Mouse (Mus musculus) neutrophil, adult 5-6 weeks (primary cell): ENCODE results near the gene Pepd. TPM values are rescaled to one million over a fixed set of nuclear protein-coding genes. Genes with fewer than 3 reads are reported as not detected.
"Not testable (repeated sequence)": the region's sequence is repeated elsewhere in the genome, so short reads cannot be mapped to it uniquely, and the experiment has no call there.

ENCODE experiments used
- ATAC-seq: fragments of 151-379, 151-347 bp; 2 replicates; pipeline ENCODE4 v1.8.0; 2017; ENCODE audit warnings: mild to moderate bottlenecking, moderate TSS enrichment; ENCODE audit not compliant: insufficient number of reproducible peaks, poor library complexity, low FRiP score, severe bottlenecking; ENCODE audit errors: extremely low read depth
- total RNA-seq: library from RNA; stranded (forward); fragments of 200-1000 nt; gene quantifications from 2 replicates; pipeline ENCODE4 v1.2.3, GENCODE M21; 2017

Pepd gene
- total RNA-seq, 1 experiment from 2014 or later = 20.4 TPM

DNA sequence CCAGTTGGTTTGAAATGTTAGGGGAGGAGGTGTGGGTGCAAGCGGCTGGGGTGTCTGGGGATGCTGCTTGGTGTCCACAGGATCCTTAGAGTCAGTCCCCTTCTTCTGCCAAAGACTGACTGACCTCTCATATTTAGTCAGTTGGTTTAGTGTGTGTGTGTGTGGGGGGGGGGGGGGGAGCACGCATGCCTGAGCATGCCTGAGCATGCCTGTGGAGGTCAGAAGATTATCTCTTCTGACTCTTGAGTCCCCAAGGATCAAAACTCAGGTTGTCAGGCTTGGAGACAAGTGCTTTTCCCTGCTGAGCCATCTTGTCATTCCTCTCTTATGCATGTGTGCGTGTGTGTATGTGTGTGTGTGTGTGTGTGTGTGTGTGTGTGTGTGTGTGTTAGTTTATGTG, 61.7 kb downstream of the Pepd start:
- no peak for ATAC-seq

DNA sequence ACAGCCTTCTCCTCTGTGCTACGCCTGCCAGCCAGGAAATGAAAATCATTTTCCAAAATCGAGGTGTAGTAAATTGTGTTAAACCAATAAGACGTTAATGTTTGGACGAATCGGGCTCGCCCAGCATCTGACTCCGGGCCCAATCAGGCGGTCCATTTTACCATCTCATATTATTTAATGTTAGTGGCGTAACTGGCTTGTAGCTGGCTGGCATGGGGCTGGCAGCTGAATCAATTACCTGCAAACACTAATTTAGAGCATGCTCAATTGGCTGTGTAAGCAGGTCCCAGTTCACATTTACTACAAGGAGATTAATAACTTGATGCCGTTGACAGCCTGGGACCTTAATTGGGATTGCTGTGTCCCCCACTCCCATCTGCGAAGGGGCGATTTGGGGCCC, 63.7 kb downstream of the Pepd start:
- no peak for ATAC-seq

DNA sequence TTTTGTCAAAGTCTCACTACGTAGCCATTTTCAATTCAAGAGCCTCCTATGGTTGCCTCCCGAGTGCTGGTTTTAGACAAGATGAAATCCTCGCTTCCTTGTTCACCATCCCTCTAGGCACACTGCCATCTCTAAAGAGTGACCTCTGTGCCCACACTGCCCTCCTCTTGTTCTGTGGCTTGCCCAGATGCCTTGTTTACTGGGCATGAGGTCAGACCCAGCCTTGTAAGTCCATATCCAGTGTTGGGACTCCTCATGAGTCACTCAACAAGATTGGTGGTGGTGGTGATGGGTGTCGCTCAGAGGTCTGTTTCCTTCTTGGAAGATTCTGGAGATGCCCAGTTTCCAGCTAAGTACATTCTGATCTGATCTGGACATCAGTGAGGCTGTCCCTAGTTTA, 65.2 kb downstream of the Pepd start:
- ATAC-seq = no peak

DNA sequence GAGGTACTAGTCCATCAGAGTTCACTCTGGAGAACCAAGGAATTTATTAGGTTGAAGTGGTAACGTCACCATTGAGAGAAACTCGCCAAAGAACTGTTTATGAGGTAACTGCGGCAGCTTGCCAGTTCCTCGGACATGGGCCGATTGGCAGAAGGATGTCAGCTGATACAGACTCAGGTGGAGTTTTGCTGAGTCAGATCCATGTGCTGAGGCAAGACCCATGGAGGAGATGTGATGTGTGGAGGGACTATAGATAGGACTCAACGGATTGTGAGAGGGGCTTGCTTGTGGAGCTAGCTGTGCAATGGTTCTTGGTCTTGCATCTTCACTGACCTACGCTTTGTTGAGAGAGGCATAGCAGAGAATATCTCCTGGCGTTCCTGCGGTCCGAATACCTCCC, 69.6 kb downstream of the Pepd start:
- no peak for ATAC-seq

DNA sequence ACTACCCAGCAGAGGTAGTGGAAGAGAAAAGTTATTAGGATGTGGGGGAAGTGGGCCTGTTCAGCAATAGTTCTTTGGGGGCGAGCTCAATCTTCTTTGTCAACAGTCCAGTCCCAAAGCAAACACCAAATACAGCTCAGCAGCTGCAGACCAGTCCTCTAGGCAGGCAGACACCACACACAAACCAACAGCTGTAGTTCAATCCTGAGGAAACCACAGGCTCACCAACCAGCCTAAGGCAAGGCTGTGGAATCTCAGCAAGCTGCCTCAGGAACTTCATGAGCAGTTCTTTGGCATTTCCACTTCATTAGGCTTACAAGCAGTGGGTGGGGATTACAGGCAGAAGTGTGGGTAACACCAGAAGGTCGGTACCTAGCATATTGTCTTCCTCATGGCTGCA, 70.2 kb downstream of the Pepd start:
- not testable (repeated sequence) for ATAC-seq

DNA sequence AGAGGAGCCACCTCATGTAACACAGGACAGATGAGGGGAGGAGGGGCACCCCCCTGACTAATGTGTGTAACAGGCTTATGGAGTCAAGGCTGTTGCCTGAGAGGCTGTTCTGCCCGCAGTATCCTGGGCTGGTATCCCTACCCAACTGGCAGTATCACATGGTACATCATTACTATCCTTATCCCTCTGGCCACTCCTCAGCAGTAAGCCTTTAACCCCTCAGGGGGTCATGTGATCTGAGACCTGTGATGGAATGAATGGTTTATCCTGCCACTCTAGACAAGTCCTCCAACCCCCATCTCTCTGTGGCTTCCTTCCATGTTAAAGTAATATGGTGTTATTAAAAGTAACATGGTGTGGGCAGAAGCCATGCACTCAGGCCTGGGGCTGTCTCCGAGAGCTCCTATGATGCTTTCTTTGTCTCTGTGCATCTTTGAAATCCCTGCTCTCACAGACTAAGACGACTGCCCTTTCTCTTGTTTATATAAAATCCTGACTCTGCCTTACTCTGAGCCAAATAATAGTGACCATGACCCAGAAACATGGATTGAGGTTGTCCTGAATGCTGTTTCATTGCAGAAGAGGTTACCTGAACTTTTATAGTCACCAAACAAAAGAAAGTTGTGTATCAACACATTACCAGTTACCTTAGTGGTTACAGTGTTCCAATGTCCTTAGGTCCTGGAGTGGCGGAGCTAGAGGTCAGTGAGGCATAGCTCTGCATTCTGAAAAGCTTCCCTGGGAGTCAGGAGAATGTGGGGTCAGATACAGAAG, 71.7 kb downstream of the Pepd start:
- ATAC-seq = no peak

DNA sequence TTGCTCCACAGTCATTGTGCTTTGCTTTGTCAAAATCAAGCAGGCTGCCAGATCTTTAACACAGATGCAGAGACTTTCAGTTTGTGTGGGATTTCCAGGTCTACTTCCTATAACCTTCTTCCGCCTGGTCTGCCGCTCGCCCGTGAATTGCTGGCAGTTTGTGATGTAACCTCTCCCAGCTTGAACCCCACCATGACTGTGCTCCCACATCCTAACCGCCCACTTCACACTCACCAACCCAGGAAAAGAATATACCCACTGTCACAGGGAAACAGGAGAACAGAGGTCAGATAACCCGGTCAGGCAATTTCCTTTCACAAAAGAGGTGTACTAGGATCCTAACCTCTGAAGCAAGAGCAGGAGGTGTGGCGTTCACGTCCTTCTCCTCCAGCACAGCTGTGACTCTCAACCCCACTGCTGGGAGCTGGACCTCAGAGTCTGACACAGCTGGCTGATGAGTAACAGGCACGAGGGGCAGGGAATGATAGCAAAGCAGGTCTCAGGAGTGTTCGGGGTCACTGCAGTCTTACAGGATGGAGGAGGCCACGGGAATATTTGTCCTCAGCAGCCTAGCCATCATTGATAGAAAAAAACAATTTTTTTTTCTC, 72.5 kb downstream of the Pepd start:
- 0 out of 2 replicates have a peak, but pooled peaks have one; percentile 7 for ATAC-seq

DNA sequence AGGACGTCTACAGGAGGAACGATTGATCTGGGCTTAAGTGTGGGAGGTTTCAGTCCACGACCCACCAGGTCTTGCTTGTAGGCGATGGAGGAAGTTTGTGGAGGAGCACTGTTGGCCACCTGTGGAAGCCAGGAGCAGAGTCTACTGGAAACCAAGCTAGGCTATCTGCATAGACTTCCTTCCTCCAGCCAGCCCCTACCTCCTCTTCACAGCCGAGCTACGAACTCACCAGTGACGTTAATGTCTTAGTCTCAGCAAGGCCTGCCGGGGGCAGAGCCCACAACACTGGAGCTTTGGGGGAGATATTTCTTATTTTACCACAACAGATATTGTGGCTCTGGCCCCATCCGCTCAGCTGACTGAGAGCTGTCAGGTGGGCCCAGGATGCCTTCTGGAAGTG, 73.0 kb downstream of the Pepd start:
- ATAC-seq = no peak

DNA sequence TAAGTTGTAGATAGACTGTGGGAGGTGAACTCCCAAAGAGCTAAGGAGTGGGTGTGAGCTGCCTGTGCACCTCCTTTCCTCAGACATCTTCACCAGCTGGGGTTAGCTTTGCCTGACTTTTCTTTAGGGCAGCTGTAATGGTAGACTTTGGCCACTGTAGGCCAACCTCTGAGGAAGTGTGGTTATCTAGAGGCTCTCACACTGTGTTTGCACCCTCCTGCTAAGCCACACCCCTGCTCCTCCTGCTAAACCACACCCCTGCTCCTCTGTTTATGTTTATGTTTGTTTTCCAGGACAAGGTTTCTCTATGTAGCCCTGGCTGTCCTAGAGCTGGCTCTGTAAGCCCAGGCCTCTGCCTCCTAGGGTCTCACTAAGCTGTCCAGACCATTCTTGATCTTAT, 73.5 kb downstream of the Pepd start:
- no peak for ATAC-seq

DNA sequence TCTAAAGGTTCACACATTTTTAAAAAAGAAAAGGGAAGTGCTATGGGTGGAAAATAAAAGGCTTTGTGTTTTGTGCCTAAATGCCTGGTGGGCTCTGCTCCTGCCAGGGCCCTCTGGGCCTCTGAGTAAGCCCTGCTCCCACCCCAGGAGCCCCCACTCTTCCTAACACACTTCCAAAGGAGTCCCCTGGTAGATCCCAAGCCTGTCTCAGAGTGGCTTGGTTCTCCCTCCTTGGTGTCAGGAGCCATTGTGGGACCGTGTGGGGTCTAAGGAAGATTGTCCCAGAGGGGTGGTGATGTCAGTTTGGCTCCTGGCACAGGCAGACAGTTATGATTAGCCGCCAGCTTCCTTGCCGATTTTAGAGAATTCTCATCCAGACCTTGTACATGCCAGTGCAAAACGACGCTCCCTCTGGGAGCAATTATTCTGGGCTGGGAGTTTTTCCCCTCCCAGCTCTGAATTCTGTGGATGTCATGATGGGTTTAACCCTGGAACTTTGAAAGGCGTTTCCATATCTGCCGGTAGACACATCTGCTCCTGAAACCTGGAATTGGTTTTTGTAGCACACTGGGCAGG, 74.5 kb downstream of the Pepd start:
- ATAC-seq = no peak

DNA sequence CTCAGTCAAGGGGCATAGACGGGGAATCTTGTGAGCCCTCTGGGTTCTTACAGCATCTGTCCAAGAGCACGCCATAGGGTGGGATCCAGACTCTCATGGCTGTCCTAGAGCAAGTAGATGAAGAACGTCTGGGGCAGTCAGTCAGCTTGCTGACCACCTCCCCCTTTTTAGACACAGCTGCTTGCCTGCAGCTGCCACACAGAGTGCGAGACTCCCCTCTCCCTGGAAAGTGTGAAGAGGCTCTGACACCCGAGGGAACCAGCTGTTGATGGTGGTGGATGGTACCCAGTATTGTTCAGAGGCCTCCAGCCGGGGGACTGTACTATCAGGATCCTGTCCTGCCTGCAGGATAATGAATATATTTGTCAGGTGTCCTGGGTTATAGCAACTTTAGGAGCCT, 75.1 kb downstream of the Pepd start:
- ATAC-seq = no peak

DNA sequence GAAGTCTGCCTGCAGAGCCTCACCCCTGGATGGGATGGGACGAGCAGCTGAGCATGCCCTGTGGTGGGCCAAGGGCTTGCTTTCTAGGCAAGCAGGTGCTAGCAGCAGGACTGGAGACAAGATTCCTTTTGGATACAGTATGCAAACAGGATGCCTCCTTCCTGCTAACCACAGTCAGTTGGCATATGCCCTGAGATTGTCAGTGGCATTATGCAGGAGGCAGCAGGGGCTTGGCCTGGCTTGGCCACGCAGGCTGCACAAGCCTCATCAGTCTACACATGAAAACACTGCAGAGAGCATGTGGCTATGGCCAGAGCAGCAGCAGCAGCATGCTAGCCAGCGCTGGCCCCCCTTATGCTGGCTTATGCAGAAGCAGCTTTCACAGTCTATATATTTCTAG, 76.3 kb downstream of the Pepd start:
- no peak for ATAC-seq

DNA sequence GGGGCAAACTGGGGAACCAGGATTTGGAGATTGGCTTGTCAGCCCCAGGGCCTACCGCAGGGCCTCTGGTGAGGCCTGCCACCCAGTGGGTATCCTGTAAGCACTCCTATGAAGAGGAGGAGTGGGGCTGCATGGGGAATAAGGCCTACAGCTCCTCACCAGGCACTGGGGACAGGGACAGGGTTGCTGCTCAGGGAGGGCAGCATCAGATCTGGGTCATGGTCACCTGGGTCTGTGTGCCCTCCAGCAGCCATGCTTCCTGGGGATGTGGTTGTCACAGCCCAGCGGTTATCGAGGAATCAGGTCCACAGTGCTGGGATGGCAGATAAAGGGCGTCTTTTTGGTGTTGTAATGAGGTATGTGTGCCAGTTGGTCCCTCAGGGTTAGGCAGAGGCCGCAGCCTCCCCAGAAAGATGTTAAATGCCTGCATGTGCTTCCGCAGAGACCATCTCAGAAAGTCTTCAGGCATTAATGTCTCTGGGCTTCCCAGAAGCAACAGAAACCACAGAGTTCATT, 79.6 kb downstream of the Pepd start:
- ATAC-seq = no peak

DNA sequence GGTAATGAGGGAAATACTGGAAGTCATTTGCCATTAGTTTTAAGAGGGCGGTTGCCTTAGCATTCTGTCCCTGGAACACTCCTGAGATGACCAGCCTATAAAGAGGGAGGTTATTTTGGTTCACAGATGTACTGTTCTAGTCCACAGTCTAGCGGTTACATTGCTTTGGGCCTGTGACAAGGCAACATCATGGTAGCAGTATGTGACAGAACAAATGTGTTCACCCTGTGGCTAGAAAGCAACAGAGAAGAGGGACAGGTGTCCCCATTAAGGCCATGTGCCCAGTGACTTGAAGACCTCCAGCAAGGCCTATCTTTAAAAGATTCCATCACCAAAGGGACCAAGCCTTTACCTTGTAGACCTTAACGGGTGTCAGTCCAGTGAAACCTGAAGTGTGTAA, 80.6 kb downstream of the Pepd start:
- no peak for ATAC-seq

DNA sequence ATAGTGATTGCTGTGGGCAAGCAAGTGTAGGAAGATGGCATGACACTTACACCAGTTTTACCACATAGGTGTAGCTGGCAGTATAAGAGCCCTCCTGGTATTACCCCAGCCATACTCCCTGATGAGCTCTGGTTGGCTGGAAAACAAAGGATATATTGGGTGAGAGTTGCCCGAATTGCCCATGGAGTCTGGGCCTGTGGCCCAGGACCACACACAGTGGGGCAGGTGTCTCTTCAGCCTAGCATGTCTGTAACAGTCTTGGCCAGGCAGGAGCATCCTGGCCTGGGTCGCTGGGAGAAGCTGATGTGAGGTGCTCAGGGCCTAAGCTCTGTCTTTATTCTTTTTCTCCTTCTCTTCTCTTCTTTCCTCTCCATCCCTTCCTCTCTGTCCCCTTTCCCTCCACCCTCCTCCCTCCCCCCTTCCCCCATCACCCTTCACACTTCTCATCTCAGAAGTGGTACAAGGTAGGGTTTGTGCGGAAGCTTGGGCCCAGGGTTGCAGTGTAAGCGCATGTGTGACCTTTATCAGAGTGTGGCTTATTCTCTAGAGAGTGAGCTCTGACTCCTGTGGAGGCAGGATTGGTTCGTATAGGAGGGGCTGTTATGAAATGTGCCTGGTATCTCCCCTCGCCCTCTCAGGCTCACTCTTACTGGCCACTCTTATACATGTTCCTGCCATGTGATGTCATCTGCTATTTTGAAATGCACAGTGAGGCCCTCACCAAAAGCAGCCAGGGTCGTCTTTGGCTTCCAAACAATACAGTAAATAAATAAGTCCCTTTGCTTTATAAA, 83.9 kb downstream of the Pepd start:
- no peak for ATAC-seq

DNA sequence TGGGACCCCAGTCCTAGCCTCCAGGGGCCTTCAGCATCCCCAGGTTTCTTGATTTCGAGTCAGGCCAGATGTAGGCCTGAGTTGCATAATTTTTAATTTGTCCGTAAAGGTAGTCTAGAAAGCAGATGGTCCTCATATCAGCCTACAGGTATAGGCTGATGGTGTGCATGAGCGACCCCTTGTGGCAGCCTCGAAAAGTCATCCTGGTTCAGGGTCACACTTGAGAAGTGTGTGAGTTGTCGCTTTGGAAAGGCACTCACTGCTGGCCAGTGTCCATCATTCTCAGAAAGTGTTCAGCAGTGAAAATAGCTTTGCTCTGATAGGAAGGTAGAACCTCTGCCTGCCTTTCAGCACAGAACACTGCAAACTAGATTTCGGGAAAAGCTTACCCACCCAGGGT, 88.7 kb downstream of the Pepd start:
- ATAC-seq = no peak

DNA sequence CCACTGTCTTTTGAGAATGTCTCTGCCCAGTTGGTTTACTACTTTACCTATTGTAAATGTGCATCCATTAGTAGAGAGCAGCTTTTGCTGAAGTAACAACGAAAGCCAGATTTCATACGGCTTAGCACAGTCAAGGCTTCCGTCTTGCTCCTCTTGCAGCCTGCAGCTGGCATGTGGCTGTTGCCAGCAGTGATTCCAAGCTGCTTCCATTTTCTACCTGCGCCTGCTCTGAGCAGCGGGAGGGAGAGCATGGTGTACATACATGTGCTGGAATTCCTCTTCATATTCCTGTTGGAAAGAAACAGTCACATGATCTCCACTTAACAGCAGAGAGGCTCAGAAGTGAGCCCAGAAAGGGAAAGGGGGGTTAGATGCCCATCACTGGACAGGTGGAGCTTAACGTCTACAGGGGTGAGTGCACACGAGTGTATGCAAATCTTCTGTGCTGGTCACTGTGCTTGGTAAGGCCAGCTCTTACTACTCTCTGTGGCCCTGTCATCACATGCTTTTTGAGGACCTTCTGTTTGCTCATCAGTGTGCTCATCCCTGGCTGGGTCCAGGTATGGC, 91.1 kb downstream of the Pepd start:
- ATAC-seq = no peak

DNA sequence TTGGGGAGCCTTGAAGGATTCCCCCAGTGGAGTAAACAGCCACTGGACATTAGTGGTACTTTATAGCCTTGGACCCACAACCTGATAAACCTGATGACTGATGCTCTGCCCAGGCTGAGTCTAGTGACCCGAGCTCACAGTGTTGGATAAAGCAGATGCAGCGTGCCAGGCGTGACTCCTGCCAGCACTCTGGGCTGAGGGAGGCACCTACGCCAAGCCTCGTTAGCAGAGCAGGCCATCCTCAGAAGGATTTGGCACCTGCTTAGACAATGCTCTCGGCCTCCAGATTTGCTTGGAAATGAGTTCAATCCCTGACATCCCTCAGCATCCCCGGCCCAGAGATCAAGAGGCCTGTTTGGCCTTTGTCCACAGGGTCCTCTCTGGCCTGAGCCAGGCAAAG, 94.5 kb downstream of the Pepd start:
- ATAC-seq = no peak

DNA sequence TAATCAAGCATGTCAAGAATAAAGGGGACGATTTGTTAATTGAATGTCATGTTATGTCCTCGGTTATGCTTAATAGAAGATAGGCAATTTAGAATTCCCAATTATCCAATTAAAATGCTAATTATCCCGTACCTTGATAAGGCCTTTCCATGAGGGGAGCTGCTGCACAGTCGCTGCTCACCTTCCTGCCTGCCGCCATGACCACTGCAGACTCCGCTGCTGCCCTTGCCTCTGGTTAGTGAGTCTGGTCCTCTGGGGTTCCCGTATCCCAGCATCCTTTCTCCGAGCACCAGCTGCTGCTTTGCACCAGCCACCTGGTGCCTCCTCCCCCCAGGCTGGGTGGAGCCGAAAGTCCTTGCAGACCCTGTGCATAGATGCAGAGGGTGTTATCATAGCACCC, 101.0 kb downstream of the Pepd start:
- no peak for ATAC-seq
